Mouse (Mus musculus) frontal cortex, postnatal 25 days (tissue): ENCODE measurements at regions not wholly inside any gene's neighbourhood (a gene's known extent, or its start where the extent isn't known, plus 50 kb on each side); places are given as distances from the start of the nearest gene placed in this dataset.

ENCODE experiments used
- DNase-seq, 2 experiments: peaks; one replicate each; pipeline ENCODE4 v3.0.0; 2022; ENCODE audit warnings: low spot score in 2 of 2

DNA sequence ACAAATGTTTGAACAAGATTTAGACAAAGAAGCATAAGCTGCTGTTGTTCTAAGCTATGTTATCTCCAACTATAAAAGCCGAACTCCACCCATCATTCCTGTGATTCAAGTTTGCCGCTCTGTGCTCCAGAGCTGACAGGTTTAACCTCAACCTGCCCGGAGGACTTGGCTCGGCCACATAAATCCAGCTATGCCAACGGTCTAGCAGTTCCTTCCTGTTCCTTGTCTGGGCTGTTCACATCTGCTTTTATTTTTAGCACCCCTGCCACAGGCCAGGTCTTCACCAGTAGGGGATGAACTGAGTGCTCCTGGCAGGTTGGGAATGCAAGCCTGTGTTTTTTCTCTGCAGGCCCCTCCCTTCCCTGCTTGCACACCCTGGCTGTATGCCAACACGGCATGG, 51.8 kb upstream of the Gpr12 start:
- DNase-seq, result no peak
